Mouse (Mus musculus) T-cell, adult 66 days (primary cell): ENCODE data around the gene Fam53a. TPM values are rescaled to one million over a fixed set of nuclear protein-coding genes. Genes with fewer than 3 reads are reported as not detected.

Experiments used
- total RNA-seq, 2 experiments: library from RNA; stranded (reverse); gene quantifications; 3 replicates in 1 of 2; 4 replicates in 1 of 2; pipeline ENCODE4 v1.2.4; 2023

Gene Fam53a
- 10 to 100 TPM; 45.8 to 49.3 TPM for total RNA-seq

GRCm38 (mm10) chr5:33629301-33629987 is at the start of gene Fam53a, which contains the start of gene Gm9903:
Gene Fam53a, minus strand, starts transcription at chr5:33629635.
Gene Gm9903, plus strand, starts transcription at chr5:33629925.

GRCm38 (mm10) chr5:33657787-33658663 is 28.6 kb upstream of the Fam53a start, which contains the start of the genes Tacc3 and Tmem129:
Gene Tacc3, plus strand, starts transcription at chr5:33658128.
Gene Tmem129, minus strand, starts transcription at chr5:33658416.

DNA sequence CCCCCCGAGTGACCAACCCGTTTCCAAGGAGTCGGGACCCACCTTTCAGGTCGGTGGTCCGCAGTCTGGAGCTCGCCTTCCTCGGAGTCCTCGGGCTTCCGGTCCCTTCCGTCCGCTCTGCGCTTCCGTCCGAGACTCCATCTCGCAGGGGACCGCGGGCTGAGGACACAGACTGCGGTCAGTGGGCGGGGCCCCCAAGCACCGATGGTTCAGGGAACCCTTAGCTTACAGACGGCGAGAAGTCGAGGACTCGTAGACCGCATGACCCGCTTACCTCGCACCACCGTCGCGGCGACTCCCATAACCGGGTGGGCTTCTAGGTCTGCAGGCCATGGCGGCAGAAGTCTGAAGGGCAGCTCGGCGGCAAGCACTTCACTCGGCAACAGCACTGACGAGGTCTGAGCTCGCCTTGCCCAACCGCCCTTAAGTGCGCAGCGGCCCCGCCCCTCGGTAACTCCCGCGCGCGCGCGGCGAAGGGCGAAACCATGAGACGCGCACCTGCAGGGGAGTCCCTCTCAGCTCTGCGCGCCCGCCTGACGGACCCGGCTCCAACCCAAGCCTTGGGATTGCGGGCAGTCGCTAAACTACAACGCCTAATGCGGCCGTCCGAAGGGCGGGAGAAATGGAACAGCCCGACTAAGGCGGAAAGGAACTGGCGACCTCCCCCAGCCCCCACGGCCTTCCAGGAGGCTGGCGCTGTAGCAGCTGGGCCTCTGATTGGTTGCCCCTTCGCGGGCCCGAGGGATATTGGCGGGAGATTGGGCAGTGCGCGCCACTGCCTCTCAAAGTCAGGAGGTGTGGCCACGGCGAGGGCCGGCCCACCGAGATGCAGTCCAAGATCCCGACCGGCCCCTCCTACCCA is 22.7 kb upstream of the Fam53a start, which contains the start of gene Slbp:
TSS of gene Slbp (minus strand) at position 654 of the 862 bp plus-strand sequence.

Other genes starting within 250 kb of the Fam53a start
- gene Nkx1-1, start 195.7 kb downstream of the Fam53a start, total RNA-seq = not detected
- gene Gm9903, start 290 bp upstream of the Fam53a start, total RNA-seq = 1 to 10 TPM in 1 of 2 experiments, under 1 TPM in 1; 0.93 to 1.8 TPM
- gene Slbp, start 22.9 kb upstream of the Fam53a start, total RNA-seq = 10 to 100 TPM; 82.6 to 90.9 TPM
- 10 to 100 TPM; 15.2 to 15.6 TPM for gene Tacc3, start 28.5 kb upstream of the Fam53a start, total RNA-seq
- 10 to 100 TPM; 11.3 to 12.9 TPM for gene Tmem129, start 28.8 kb upstream of the Fam53a start, total RNA-seq
- under 1 TPM in 1 of 2 experiments, not detected in 1; 0.38 TPM for gene Fgfr3, start 92.0 kb upstream of the Fam53a start, total RNA-seq
- 10 to 100 TPM; 75.7 to 89.3 TPM for gene Letm1, start 153.2 kb upstream of the Fam53a start, total RNA-seq
- 10 to 100 TPM; 22.2 to 34.5 TPM for gene Nsd2, start 191.1 kb upstream of the Fam53a start, total RNA-seq